Mouse (Mus musculus) testis, adult 2 months (tissue): ENCODE measurements around the gene Nbas. TPM values are rescaled to one million over a fixed set of nuclear protein-coding genes. Genes with fewer than 3 reads are reported as not detected.

ENCODE experiments used
- H3K27ac ChIP-seq: fragments of 200-500 bp; 2 replicates; pipeline ENCODE4 v1.5.1; 2012; ENCODE audit warnings: low read depth, low read length; ENCODE audit not compliant: control insufficient read depth, insufficient read depth
- H3K27me3 ChIP-seq: fragments of 200-500 bp; 2 replicates; pipeline ENCODE4 v1.6.1; 2012; ENCODE audit warnings: mild to moderate bottlenecking, low read length, moderate library complexity; ENCODE audit not compliant: control insufficient read depth, insufficient read depth
- H3K36me3 ChIP-seq: fragments of 200-500 bp; 2 replicates; pipeline ENCODE4 v1.6.1; 2012; ENCODE audit warnings: mild to moderate bottlenecking, low read length; ENCODE audit not compliant: control insufficient read depth, insufficient read depth
- H3K4me1 ChIP-seq: fragments of 200-500 bp; 2 replicates; pipeline ENCODE4 v1.6.1; 2012; ENCODE audit warnings: low read length; ENCODE audit not compliant: control insufficient read depth, insufficient read depth
- H3K4me3 ChIP-seq: fragments of 200-500 bp; 2 replicates; pipeline ENCODE4 v1.5.1; 2012; ENCODE audit warnings: low read depth, mild to moderate bottlenecking, low read length, moderate library complexity, mixed read lengths; ENCODE audit not compliant: control insufficient read depth
- CTCF ChIP-seq: fragments of 200-500 bp; IDR thresholded peaks from 2 replicates; pipeline ENCODE4 v1.5.1; 2012; ENCODE audit warnings: low read depth, mild to moderate bottlenecking, inconsistent platforms, low read length, moderate library complexity; ENCODE audit not compliant: control insufficient read depth, insufficient read depth, insufficient replicate concordance
- POLR2A ChIP-seq: fragments of 200-500 bp; IDR thresholded peaks from 2 replicates; pipeline ENCODE4 v1.6.1; 2012; ENCODE audit warnings: low read depth, mild to moderate bottlenecking, inconsistent platforms, low read length, moderate library complexity; ENCODE audit not compliant: control insufficient read depth
- polyA plus RNA-seq: library from polyadenylated mRNA; depleted of rRNA; stranded (reverse); fragments of >200 nt; gene quantifications from 2 replicates; pipeline ENCODE4 v1.2.3, GENCODE M21; 2012

The Nbas gene
- polyA plus RNA-seq, 1 experiment: 74.2 TPM

- H3K36me3 ChIP-seq: no peaks in the 10 kb centered on the region
- no peak overlapping the region for H3K27ac ChIP-seq
- no peak overlapping the region for H3K4me3 ChIP-seq
- H3K4me1 ChIP-seq: no peaks in the 10 kb centered on the region
- TF ChIP-seq POLR2A (no peak), CTCF (no peak)
- no peaks in the 10 kb centered on the region for H3K27me3 ChIP-seq
Measured at GRCm38 (mm10) chr12:13497211-13497610, 228.3 kb downstream of the Nbas start.

- H3K4me1 ChIP-seq: no peaks in the 10 kb centered on the region
Measured at GRCm38 (mm10) chr12:13499237-13499889, 230.4 kb downstream of the Nbas start.

GRCm38 (mm10) chr12:13500191-13500590, 231.3 kb downstream of the Nbas start:
- no peak for TF ChIP-seq POLR2A
- TF ChIP-seq CTCF: no peak
- Histone ChIP-seq H3K4me1 (no peaks in the 10 kb centered on the region), H3K27ac (no peak overlapping the region), H3K4me3 (no peak overlapping the region), H3K27me3 (no peaks in the 10 kb centered on the region), H3K36me3 (no peaks in the 10 kb centered on the region)

More at GRCm38 (mm10) chr12:13499237-13499889, 230.4 kb downstream of the Nbas start:
- TF ChIP-seq CTCF (no peak), POLR2A (no peak)
- Histone ChIP-seq H3K36me3 (no peaks in the 10 kb centered on the region), H3K4me3 (no peak overlapping the region), H3K27ac (no peak overlapping the region), H3K27me3 (no peaks in the 10 kb centered on the region)

- H3K4me3 ChIP-seq: no peak overlapping the region
- H3K4me1 ChIP-seq: no peaks in the 10 kb centered on the region
- TF ChIP-seq POLR2A (no peak), CTCF (no peak)
- no peaks in the 10 kb centered on the region for H3K27me3 ChIP-seq
- no peak overlapping the region for H3K27ac ChIP-seq
- H3K36me3 ChIP-seq: no peaks in the 10 kb centered on the region; the same call in 1 of the 2 replicates
Measured at GRCm38 (mm10) chr12:13504771-13505444, 236.0 kb downstream of the Nbas start.

DNA sequence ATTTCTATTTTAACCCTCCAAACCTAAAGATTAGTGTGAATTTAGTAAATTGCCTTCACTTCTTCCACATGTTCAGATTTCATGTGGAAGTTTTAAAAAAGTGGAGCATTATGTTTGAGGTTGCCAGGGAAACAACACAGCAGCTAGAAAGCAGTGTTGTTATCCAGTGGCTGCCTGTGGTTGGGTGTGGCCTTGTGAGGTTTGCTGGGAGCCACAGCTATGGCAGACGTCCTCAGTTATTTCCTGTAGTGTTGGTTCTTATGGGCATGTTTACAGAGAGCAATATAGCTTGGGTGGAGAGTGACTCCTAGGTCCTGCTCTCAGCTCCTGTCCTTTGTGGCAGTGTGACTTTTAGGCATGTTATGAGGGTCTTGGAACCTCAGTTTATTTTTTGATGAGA, 249.1 kb downstream of the Nbas start:
- TF ChIP-seq POLR2A (no peak), CTCF (no peak)
- H3K4me3 ChIP-seq: no peak overlapping the region
- H3K36me3 ChIP-seq: no peaks in the 10 kb centered on the region
- H3K27me3 ChIP-seq: no peaks in the 10 kb centered on the region
- H3K4me1 ChIP-seq: no peaks in the 10 kb centered on the region
- no peak overlapping the region for H3K27ac ChIP-seq

- H3K4me3 ChIP-seq: no peak overlapping the region
- no peaks in the 10 kb centered on the region for H3K27me3 ChIP-seq
- no peaks in the 10 kb centered on the region for H3K36me3 ChIP-seq
- TF ChIP-seq CTCF (no peak), POLR2A (no peak)
- no peak overlapping the region for H3K27ac ChIP-seq
- H3K4me1 ChIP-seq: no peaks in the 10 kb centered on the region
Measured at GRCm38 (mm10) chr12:13519413-13519812, 250.5 kb downstream of the Nbas start.

- no peaks in the 10 kb centered on the region for H3K4me1 ChIP-seq
- no peaks in the 10 kb centered on the region; the same call in 1 of the 2 replicates for H3K36me3 ChIP-seq
- H3K27me3 ChIP-seq: no peaks in the 10 kb centered on the region
- TF ChIP-seq CTCF: no peak; the same call in 1 of the 2 replicates
- no peak for TF ChIP-seq POLR2A
- H3K27ac ChIP-seq: no peak overlapping the region
- H3K4me3 ChIP-seq: no peak overlapping the region
Measured at GRCm38 (mm10) chr12:13532731-13533365, 263.9 kb downstream of the Nbas start.
